ENCODE assay signal across 1 mouse cellular context in the genomic region with DNA sequence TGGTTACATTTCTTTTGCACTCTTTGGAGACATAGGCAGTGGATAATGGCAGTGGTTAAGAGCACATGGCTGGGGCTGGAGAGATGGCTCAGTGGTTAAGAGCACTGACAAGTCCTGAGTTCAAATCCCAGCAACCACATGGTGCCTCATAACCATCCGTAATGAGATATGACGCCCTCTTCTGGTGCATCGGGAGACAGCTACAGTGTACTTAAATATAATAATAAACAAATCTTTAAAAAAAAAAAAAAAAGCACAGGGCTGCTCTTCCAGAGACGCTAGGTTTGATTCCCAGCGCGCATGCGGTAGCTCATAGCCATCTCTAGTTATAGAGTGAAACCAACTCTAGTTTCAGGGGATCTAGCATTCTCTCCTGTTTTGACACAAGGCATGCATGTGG.
A peak's percentile ranks its signal among the peaks of the same experiment; 100 is the strongest.
TF ChIP-seq lines count a peak whose summit lies in the region.

No protein-coding gene starts in this region.

TF ChIP-seq in MEL, 35 proteins besides CTCF, POLR2A, EP300 and RAD21:
- TF ChIP-seq ZNF384 (IDR thresholded peaks at IDR 0.05; ENCODE audit: low read depth, low read length) (peak; percentile 62; the same call in 1 of the 2 replicates), HCFC1 (IDR thresholded peaks at IDR 0.05; ENCODE audit: low read depth, low read length) (no peak), MEF2A (IDR thresholded peaks at IDR 0.05; ENCODE audit: extremely low read depth, insufficient replicate concordance, low read depth, low read length, poor library complexity, severe bottlenecking) (no peak)
TF ChIP-seq in MEL: peak in this region for 1.
